Mouse (Mus musculus): Measurements from ENCODE around the gene Mapk14.

Gene Mapk14

DNA sequence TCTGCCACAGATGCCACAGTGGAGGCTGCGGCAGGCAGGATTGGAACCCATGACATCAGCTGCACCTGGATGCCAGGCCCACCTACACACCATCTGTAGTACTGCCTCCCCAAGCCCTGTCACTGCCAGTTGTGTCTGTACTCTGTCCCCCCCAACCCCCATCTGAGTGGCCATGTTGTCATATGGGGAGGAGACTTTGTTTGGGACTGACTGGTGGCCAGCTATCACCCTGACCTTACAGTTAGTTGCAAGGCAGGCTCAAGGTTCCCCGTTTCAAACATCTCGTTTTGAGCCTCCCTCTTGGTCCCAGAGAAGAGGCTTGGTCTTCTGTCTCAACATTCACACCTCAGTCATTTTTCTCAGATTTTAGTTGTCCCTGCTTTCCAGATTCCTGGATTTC lies 88.6 kb downstream of the Mapk14 start:
- DNase-seq (ENCODE audit: low read depth, low spot score): no peak

DNA sequence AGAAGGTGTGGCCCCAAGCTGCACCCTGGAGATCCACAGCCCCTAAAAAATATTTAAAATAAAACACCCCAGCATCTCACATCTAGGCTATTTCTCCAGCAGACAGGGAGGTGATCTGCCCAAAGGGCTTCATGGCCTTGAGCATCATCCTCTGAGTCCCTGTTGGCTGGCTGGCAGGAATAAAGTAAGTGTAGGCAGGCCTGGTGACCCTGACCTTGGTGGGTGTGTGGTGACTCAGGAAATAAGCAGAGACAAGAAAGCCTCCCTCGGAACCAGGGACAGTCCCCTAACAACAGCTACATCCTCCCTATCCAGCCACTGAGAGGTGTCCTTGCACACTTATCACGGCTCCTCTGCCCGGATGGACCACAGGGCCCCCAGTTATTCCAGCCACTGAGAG lies 89.7 kb downstream of the Mapk14 start:
- no peak for DNase-seq (ENCODE audit: low read depth, low spot score)

DNA sequence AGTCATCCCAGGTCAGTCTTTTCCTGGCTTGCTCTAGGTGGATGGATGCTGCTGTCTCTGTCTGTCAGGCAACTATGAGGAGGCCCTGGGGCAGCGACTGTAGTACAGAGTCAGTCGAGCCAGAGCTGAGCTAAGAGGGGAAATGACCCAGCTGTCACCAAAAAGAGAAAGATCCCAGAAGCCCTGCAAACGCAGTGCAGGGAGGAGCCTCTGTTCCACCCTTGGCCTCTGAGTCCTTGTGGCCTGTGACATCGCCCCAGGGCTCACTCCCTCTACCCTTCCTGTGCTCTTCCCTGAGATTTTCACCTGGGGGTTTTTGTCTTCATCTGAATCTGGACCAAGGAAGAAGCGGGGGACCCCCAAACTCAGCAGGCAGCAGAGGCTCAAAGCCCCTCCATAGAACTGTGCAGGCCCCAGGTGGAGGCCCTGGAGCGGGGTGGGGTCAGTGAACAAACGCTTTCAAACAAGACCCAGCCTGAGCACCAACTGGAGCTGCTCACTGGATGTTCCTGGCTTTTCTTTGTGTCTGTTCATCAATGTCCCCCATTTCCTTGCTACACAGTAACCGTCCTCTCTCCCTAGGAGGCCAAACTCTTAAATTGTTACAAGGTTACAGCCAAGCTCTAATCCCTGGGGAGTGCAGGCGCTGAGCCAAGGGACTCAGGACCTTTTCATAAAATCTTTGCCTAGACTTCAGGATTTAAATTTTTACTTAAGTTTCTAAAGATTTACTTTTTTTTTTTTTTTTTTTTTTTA lies 90.3 kb downstream of the Mapk14 start:
- no peak for DNase-seq (ENCODE audit: low read depth, low spot score)

DNA sequence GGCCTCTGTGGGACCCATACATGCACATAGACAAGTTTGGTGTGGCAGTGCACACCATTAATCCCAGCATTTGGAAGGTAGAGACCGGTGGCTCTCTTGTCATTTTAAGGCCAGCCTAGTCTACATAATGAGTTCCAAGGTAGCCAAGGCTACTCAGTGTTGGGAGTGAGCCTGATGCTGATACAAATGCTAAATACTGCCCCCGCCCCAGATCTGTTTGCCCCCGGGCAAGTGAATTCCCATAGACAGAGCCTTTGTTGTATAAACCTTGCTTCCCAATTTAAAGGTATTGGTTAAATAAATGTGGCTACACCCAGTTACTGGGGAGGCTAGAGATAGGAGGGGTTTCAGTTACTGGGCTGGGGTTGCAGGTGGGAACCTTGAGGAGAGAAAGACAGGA lies 93.9 kb downstream of the Mapk14 start:
- DNase-seq (ENCODE audit: low read depth, low spot score): no peak

DNA sequence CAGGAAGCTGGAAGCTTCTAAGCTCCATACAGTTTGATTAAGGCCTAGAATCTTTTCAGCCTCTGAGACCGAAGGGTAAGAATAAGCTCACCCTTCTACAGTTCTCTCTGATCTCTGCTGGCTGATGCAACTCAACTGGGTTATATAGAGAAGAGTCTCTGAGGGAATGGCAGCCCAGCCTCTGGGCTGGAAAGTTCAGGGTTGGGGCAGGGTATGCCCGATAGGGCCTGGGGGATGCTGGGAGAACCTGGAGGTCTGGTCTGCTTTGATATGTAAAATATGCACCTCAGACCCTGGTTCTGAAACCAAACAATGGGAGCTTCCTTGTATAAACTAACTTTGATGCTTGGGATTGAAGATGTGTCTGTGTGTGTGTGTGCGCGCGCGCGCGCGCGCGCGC lies 96.4 kb downstream of the Mapk14 start:
- DNase-seq (ENCODE audit: low read depth, low spot score): no peak

DNA sequence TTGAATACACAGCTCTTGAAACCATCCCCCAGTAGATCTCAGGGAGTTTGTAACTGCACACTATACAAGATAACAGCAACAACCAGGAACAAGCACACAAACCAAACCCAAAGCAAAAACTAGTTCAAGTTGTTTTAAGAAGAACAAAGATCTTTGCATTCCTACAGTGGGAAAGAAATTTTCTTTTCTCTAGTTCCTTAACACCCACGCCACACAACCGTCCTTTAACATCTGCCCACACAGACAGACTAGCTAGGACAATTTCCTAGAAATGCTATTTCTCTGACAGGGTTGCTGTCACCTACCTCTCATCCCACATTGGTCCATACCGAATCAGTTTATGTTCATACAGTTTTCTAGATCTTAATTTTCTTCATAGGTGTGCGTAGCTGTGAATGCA lies 105.9 kb downstream of the Mapk14 start:
- no peak for DNase-seq (ENCODE audit: low read depth, low spot score)

Measured in embryo, embryonic 11.5 days (tissue).